Mouse (Mus musculus): ENCODE data around the gene E2f7.
A peak's percentile ranks its signal among the peaks of the same experiment; 100 is the strongest.

DNA sequence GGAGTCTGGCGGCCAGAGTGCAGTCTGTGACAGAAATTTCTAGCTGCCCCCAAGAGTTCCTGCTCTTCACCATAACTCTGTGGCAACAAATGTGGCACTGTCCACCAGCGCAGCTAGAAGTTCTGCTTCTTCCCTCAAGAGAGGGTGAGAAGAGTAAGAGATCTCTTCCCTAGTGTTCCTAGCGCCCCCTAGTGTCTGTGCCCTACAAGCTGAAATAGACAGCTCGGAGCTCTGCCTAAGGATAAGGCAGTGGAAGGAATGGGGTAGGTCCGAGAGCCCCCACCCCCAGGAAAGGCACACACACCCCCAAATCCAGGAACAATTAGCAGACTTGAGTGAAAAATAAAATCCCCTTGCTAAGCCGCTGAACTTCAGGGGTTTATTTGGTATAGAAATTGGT, 11.9 kb upstream of the E2f7 start:
- TF ChIP-seq CTCF (IDR thresholded peaks at IDR 0.05; ENCODE audit: low read depth) (peak; percentile 83), EP300 (IDR thresholded peaks at IDR 0.05; ENCODE audit: low read depth) (no peak)

Measured in liver, embryonic 14.5 days (tissue).